Mouse (Mus musculus) kidney, adult 2 months (tissue): ENCODE results near the gene Lrsam1.

Source experiments
- CTCF ChIP-seq: fragments of 200-500 bp; conservative IDR thresholded peaks from 2 replicates; pipeline ENCODE4 v1.5.1; 2011; ENCODE audit warnings: low read depth, mild to moderate bottlenecking, control low read depth, low read length, moderate library complexity, mixed read lengths; ENCODE audit not compliant: insufficient read depth, insufficient read length
- POLR2A ChIP-seq: fragments of 200-500 bp; IDR thresholded peaks from one replicate; pipeline ENCODE4 v1.6.1; 2011; ENCODE audit warnings: low read depth, low read length, control low read depth

- TF ChIP-seq POLR2A: no peak
- TF ChIP-seq CTCF: no peak
Measured at GRCm38 (mm10) chr2:32888551-32888950, 72.9 kb downstream of the Lrsam1 start.
